Mouse (Mus musculus): ENCODE measurements around the gene Pkig. TPM values are rescaled to one million over a fixed set of nuclear protein-coding genes. Genes with fewer than 3 reads are reported as not detected.
A peak's percentile ranks its signal among the peaks of the same experiment; 100 is the strongest.
"Not testable (repeated sequence)": the region's sequence is repeated elsewhere in the genome, so short reads cannot be mapped to it uniquely, and the experiment has no call there.

Gene Pkig
- polyA plus RNA-seq, 1 experiment from 2014 or later, result 187 TPM

- 91% methylated on average over 5 of the region's 5 CpGs for WGBS
- Histone ChIP-seq H3K27me3 (ENCODE audit: control insufficient read depth, insufficient read depth, low read length) (no peaks in the 10 kb centered on the region), H3K36me3 (ENCODE audit: control insufficient read depth, insufficient read depth, low read length) (no peaks in the 10 kb centered on the region), H3K4me2 (replicated peaks; ENCODE audit: low read depth, low read length) (no peak overlapping the region), H3K4me1 (ENCODE audit: control insufficient read depth, insufficient read depth, low read length) (0 out of 2 replicates have a peak, but pooled peaks cover 10% of the 10 kb centered on the region), H3K4me3 (ENCODE audit: low read length) (no peak overlapping the region), H3K9ac (ENCODE audit: low read depth, low read length) (no peak overlapping the region), H3K27ac (ENCODE audit: low read depth, low read length) (no peak overlapping the region), H3K9me3 (ENCODE audit: control insufficient read depth, low read length) (peaks cover 7% of the 10 kb centered on the region; the same call in 1 of the 2 replicates)
- ATAC-seq (ENCODE audit: low FRiP score, low TSS enrichment), result no peak
Observed at GRCm38 (mm10) chr2:163646461-163647080, 11.6 kb upstream of the Pkig start.

DNA sequence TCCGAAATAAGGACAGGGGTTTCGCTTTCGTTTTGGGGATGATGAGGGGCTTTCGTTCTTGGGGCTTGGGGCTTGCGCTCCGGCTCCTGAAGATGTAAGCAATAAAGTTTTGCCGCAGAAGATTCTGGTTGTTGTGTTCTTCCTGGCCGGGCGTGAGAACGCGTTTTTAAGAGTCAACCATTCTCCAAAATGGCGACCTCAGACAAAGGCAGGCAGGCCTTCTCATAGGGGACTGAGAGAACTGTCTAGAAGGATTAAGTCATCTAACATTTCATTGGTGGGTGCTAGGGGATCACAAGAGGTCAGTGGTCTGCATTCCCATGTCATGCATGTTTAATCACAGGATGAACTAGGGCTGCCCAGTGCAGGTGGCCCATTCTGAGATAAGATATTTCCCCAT, 2.5 kb upstream of the Pkig start:
- not testable (repeated sequence) for H3K4me3 ChIP-seq (ENCODE audit: low read length); H3K27ac ChIP-seq (ENCODE audit: low read depth, low read length); H3K9me3 ChIP-seq (ENCODE audit: control insufficient read depth, low read length); H3K27me3 ChIP-seq (ENCODE audit: control insufficient read depth, insufficient read depth, low read length); H3K9ac ChIP-seq (ENCODE audit: low read depth, low read length); H3K4me2 ChIP-seq (replicated peaks; ENCODE audit: low read depth, low read length); ATAC-seq (ENCODE audit: low FRiP score, low TSS enrichment); H3K36me3 ChIP-seq (ENCODE audit: control insufficient read depth, insufficient read depth, low read length)
- over 99% methylated on average over 6 of the region's 12 CpGs for WGBS
- peaks cover 11% of the 10 kb centered on the region for H3K4me1 ChIP-seq (ENCODE audit: control insufficient read depth, insufficient read depth, low read length)

- no peak for ATAC-seq (ENCODE audit: low FRiP score, low TSS enrichment)
- WGBS, result 86% methylated on average over 2 of the region's 2 CpGs
Observed at GRCm38 (mm10) chr2:163657486-163657885, 700 bp upstream of the Pkig start.

DNA sequence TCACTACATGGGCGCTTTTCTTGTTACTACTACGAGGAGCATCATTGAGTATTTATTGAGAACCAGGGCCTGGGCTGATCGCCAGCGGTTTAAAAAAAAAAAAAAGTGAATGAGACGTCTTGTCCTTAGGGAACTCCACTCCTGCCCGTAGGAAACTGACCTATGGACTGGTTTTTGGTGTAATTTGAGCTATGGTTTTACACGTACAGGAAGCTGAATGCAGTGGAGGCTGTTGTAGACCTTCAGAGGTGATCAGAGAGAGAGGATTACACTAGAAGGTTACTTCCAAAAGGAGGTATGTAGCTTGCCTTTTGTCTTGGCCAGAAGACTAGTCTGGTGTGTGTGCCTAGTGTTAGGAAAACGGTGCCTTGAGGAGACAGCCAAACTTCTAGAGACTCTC, 755 bp downstream of the Pkig start:
- peak overlapping the region; percentile 39; the same call in 1 of the 2 replicates for H3K27ac ChIP-seq (ENCODE audit: low read depth, low read length)
- under 1% methylated on average over 8 of the region's 8 CpGs for WGBS

More at GRCm38 (mm10) chr2:163657486-163657885, 700 bp upstream of the Pkig start:
- no peak overlapping the region for H3K9ac ChIP-seq (ENCODE audit: low read depth, low read length)
- H3K9me3 ChIP-seq (ENCODE audit: control insufficient read depth, low read length), result no peaks in the 10 kb centered on the region
- no peaks in the 10 kb centered on the region for H3K36me3 ChIP-seq (ENCODE audit: control insufficient read depth, insufficient read depth, low read length)
- H3K4me1 ChIP-seq (ENCODE audit: control insufficient read depth, insufficient read depth, low read length), result peaks cover 16% of the 10 kb centered on the region
- no peak overlapping the region for H3K27ac ChIP-seq (ENCODE audit: low read depth, low read length)
- H3K4me2 ChIP-seq (replicated peaks; ENCODE audit: low read depth, low read length), result no peak overlapping the region; the same call in 1 of the 2 replicates
- no peak overlapping the region for H3K4me3 ChIP-seq (ENCODE audit: low read length)
- H3K27me3 ChIP-seq (ENCODE audit: control insufficient read depth, insufficient read depth, low read length), result no peaks in the 10 kb centered on the region

GRCm38 (mm10) chr2:163659431-163659830, 1.2 kb downstream of the Pkig start:
- Histone ChIP-seq H3K27ac (ENCODE audit: low read depth, low read length) (peak overlapping the region; percentile 39; the same call in 1 of the 2 replicates), H3K9ac (ENCODE audit: low read depth, low read length) (no peak overlapping the region), H3K27me3 (ENCODE audit: control insufficient read depth, insufficient read depth, low read length) (no peaks in the 10 kb centered on the region), H3K4me1 (ENCODE audit: control insufficient read depth, insufficient read depth, low read length) (peaks cover 20% of the 10 kb centered on the region), H3K4me3 (ENCODE audit: low read length) (peak overlapping the region; percentile 71), H3K36me3 (ENCODE audit: control insufficient read depth, insufficient read depth, low read length) (no peaks in the 10 kb centered on the region), H3K4me2 (replicated peaks; ENCODE audit: low read depth, low read length) (peak overlapping the region; percentile 41), H3K9me3 (ENCODE audit: control insufficient read depth, low read length) (no peaks in the 10 kb centered on the region)
- WGBS, result 74% methylated on average over 12 of the region's 12 CpGs
- ATAC-seq (ENCODE audit: low FRiP score, low TSS enrichment), result no peak

More for the DNA sequence above, 755 bp downstream of the Pkig start:
- Histone ChIP-seq H3K4me3 (ENCODE audit: low read length) (peak overlapping the region; percentile 71), H3K4me1 (ENCODE audit: control insufficient read depth, insufficient read depth, low read length) (peaks cover 20% of the 10 kb centered on the region), H3K9ac (ENCODE audit: low read depth, low read length) (peak overlapping the region; percentile 87), H3K4me2 (replicated peaks; ENCODE audit: low read depth, low read length) (peak overlapping the region; percentile 41), H3K27me3 (ENCODE audit: control insufficient read depth, insufficient read depth, low read length) (no peaks in the 10 kb centered on the region), H3K9me3 (ENCODE audit: control insufficient read depth, low read length) (no peaks in the 10 kb centered on the region), H3K36me3 (ENCODE audit: control insufficient read depth, insufficient read depth, low read length) (no peaks in the 10 kb centered on the region)
- ATAC-seq (ENCODE audit: low FRiP score, low TSS enrichment), result no peak

GRCm38 (mm10) chr2:163660103-163660701, 2.0 kb downstream of the Pkig start:
- no peak overlapping the region for H3K4me2 ChIP-seq (replicated peaks; ENCODE audit: low read depth, low read length)
- ATAC-seq (ENCODE audit: low FRiP score, low TSS enrichment), result no peak
- H3K27ac ChIP-seq (ENCODE audit: low read depth, low read length), result peak overlapping the region; percentile 76; the same call in 1 of the 2 replicates
- no peaks in the 10 kb centered on the region for H3K9me3 ChIP-seq (ENCODE audit: control insufficient read depth, low read length)
- H3K36me3 ChIP-seq (ENCODE audit: control insufficient read depth, insufficient read depth, low read length), result no peaks in the 10 kb centered on the region
- no peak overlapping the region for H3K4me3 ChIP-seq (ENCODE audit: low read length)
- H3K27me3 ChIP-seq (ENCODE audit: control insufficient read depth, insufficient read depth, low read length), result no peaks in the 10 kb centered on the region
- WGBS, result 55% methylated on average over 5 of the region's 5 CpGs
- no peak overlapping the region for H3K9ac ChIP-seq (ENCODE audit: low read depth, low read length)
- H3K4me1 ChIP-seq (ENCODE audit: control insufficient read depth, insufficient read depth, low read length), result peaks cover 20% of the 10 kb centered on the region

GRCm38 (mm10) chr2:163661371-163661850, 3.2 kb downstream of the Pkig start:
- peaks cover 20% of the 10 kb centered on the region for H3K4me1 ChIP-seq (ENCODE audit: control insufficient read depth, insufficient read depth, low read length)
- no peaks in the 10 kb centered on the region for H3K36me3 ChIP-seq (ENCODE audit: control insufficient read depth, insufficient read depth, low read length)
- ATAC-seq (ENCODE audit: low FRiP score, low TSS enrichment), result peak; percentile 76
- H3K27ac ChIP-seq (ENCODE audit: low read depth, low read length), result peak overlapping the region; percentile 76; the same call in 1 of the 2 replicates
- H3K9me3 ChIP-seq (ENCODE audit: control insufficient read depth, low read length), result no peaks in the 10 kb centered on the region
- H3K4me2 ChIP-seq (replicated peaks; ENCODE audit: low read depth, low read length), result no peak overlapping the region
- H3K27me3 ChIP-seq (ENCODE audit: control insufficient read depth, insufficient read depth, low read length), result no peaks in the 10 kb centered on the region
- WGBS, result 26% methylated on average over 6 of the region's 6 CpGs
- H3K9ac ChIP-seq (ENCODE audit: low read depth, low read length), result no peak overlapping the region
- H3K4me3 ChIP-seq (ENCODE audit: low read length), result no peak overlapping the region

- H3K4me3 ChIP-seq (ENCODE audit: low read length), result no peak overlapping the region
- H3K9ac ChIP-seq (ENCODE audit: low read depth, low read length), result no peak overlapping the region
- 92% methylated on average over 5 of the region's 5 CpGs for WGBS
- H3K4me2 ChIP-seq (replicated peaks; ENCODE audit: low read depth, low read length), result no peak overlapping the region
- peak overlapping the region; percentile 4; the same call in 1 of the 2 replicates for H3K27ac ChIP-seq (ENCODE audit: low read depth, low read length)
- H3K4me1 ChIP-seq (ENCODE audit: control insufficient read depth, insufficient read depth, low read length), result peaks cover 20% of the 10 kb centered on the region
- no peaks in the 10 kb centered on the region for H3K9me3 ChIP-seq (ENCODE audit: control insufficient read depth, low read length)
- H3K27me3 ChIP-seq (ENCODE audit: control insufficient read depth, insufficient read depth, low read length), result no peaks in the 10 kb centered on the region
- no peaks in the 10 kb centered on the region for H3K36me3 ChIP-seq (ENCODE audit: control insufficient read depth, insufficient read depth, low read length)
- no peak for ATAC-seq (ENCODE audit: low FRiP score, low TSS enrichment)
Observed at GRCm38 (mm10) chr2:163662076-163662475, 3.9 kb downstream of the Pkig start.

DNA sequence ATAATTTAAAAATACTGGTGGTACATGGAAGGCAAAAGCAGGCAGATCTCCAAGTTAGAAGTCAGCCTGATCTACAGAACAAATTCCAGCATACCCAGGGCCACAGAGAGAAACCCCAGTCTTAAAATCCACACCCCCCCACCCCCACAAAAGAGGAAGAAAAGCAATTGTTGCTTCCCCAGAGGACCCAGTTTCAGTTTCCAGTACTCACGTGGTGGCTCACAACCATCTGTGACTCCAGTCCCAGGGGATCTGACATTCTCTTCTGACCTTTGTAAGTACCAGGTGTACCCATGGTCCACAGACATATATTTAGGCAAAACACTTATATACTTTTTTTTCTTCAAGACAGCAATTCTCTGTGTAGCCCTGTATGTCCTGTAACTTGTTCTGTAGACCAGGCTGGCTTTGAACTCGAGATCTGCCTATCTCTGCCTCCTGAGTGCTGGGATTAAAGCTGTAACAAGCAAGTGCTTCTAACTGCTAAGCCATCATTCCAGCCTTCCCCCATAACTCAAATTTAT, 4.6 kb downstream of the Pkig start:
- Histone ChIP-seq H3K9ac (ENCODE audit: low read depth, low read length) (no peak overlapping the region), H3K27ac (ENCODE audit: low read depth, low read length) (no peak overlapping the region), H3K4me1 (ENCODE audit: control insufficient read depth, insufficient read depth, low read length) (peaks cover 20% of the 10 kb centered on the region), H3K4me3 (ENCODE audit: low read length) (no peak overlapping the region), H3K36me3 (ENCODE audit: control insufficient read depth, insufficient read depth, low read length) (no peaks in the 10 kb centered on the region), H3K4me2 (replicated peaks; ENCODE audit: low read depth, low read length) (no peak overlapping the region), H3K9me3 (ENCODE audit: control insufficient read depth, low read length) (no peaks in the 10 kb centered on the region), H3K27me3 (ENCODE audit: control insufficient read depth, insufficient read depth, low read length) (no peaks in the 10 kb centered on the region)
- WGBS, result 37% methylated on average over 2 of the region's 2 CpGs
- ATAC-seq (ENCODE audit: low FRiP score, low TSS enrichment), result no peak
